Mouse (Mus musculus) hindbrain, postnatal 0 days (tissue): Measurements from ENCODE around the gene Ptrh1. TPM values are rescaled to one million over a fixed set of nuclear protein-coding genes. Genes with fewer than 3 reads are reported as not detected.
A peak's percentile ranks its signal among the peaks of the same experiment; 100 is the strongest.

Experiments
- ATAC-seq: fragments of 200-750 bp; cut with Nextera tagmentation; 2 replicates; pipeline ENCODE4 v1.8.0; 2017; ENCODE audit warnings: mild to moderate bottlenecking, moderate TSS enrichment, moderate library complexity
- DNase-seq: peaks from one replicate; pipeline ENCODE4 v3.0.0-alpha.2; 2015; ENCODE audit warnings: low spot score
- H3K27ac ChIP-seq: fragments of 300-500 bp; sonication (generic); 2 replicates; pipeline ENCODE4 v1.5.1; 2014; ENCODE audit warnings: mild to moderate bottlenecking
- H3K27me3 ChIP-seq: fragments of 300-500 bp; sonication (generic); 2 replicates; pipeline ENCODE4 v1.6.1; 2014; ENCODE audit warnings: low read length, mixed read lengths; ENCODE audit not compliant: insufficient read depth
- H3K36me3 ChIP-seq: fragments of 300-500 bp; sonication (generic); 2 replicates; pipeline ENCODE4 v1.6.1; 2014; ENCODE audit warnings: low read length, mixed read lengths; ENCODE audit not compliant: insufficient read depth
- H3K4me1 ChIP-seq: fragments of 300-500 bp; sonication (generic); 2 replicates; pipeline ENCODE4 v1.6.1; 2014; ENCODE audit warnings: antibody characterized with exemption, low read length, mixed read lengths; ENCODE audit not compliant: insufficient read depth
- H3K4me2 ChIP-seq: fragments of 300-500 bp; sonication (generic); 2 replicates; pipeline ENCODE4 v1.6.1; 2014; ENCODE audit warnings: low read depth, mild to moderate bottlenecking, low read length, moderate library complexity, mixed read lengths
- H3K4me3 ChIP-seq: fragments of 300-500 bp; sonication (generic); 2 replicates; pipeline ENCODE4 v1.5.1; 2014; ENCODE audit warnings: low read length
- H3K9ac ChIP-seq: fragments of 300-500 bp; sonication (generic); replicated peaks from 2 replicates; pipeline ENCODE4 v1.6.1; 2014; ENCODE audit warnings: mild to moderate bottlenecking, low read length, moderate library complexity, mixed read lengths
- H3K9me3 ChIP-seq: fragments of 300-500 bp; sonication (generic); 2 replicates; pipeline ENCODE4 v1.6.1; 2016; ENCODE audit warnings: low read length, mixed read lengths
- CTCF ChIP-seq: IDR thresholded peaks from 2 replicates; pipeline ENCODE4 v1.5.1; 2016; ENCODE audit warnings: antibody characterized with exemption, control low read depth, low read depth
- WGBS: fragments of 180-500 bp; shearing (Covaris S2); extraction: QIAGEN DNeasy Blood & Tissue Kit; methylation state at CpG from one replicate; pipeline ENCODE4 v1.1.7; 2014; 5-methylcytosine and 5-hydroxymethylcytosine counted together
- polyA plus RNA-seq: library from polyadenylated mRNA; unstranded; fragments of >200 nt; fragmentation: Nextera tagmentation; extraction: Ambion mirVana; gene quantifications from 2 replicates; pipeline ENCODE4 v1.2.1, GENCODE M21; 2015
- total RNA-seq: library from RNA; depleted of rRNA; stranded (reverse); fragments of >200 nt; gene quantifications from 2 replicates; pipeline ENCODE4 v1.2.3, GENCODE M21; 2014

Ptrh1 gene
- total and polyA plus RNA-seq, 2 experiments from 2014 or later = 2.9 to 4.4 TPM

- Histone ChIP-seq H3K27me3 (no peaks in the 10 kb centered on the region), H3K4me3 (peak overlapping the region; percentile 80), H3K9me3 (no peaks in the 10 kb centered on the region), H3K27ac (peak overlapping the region; percentile 92), H3K9ac (peak overlapping the region; percentile 94), H3K4me1 (peaks cover 19% of the 10 kb centered on the region; the same call in 1 of the 2 replicates), H3K4me2 (peak overlapping the region; percentile 74), H3K36me3 (peaks cover 15% of the 10 kb centered on the region)
- WGBS = 1% methylated on average over 56 of the region's 58 CpGs
- ATAC-seq (peak; percentile 63), DNase-seq (peak; percentile 78)
- no peak for TF ChIP-seq CTCF
These were observed 34.1 kb upstream of the Ptrh1 start for GRCm38 (mm10) chr2:32741273-32742172.

- H3K27me3 ChIP-seq = no peaks in the 10 kb centered on the region
- H3K9me3 ChIP-seq = no peaks in the 10 kb centered on the region
- 5% methylated on average over 18 of the region's 18 CpGs for WGBS
- peak; percentile 94 for DNase-seq
- TF ChIP-seq CTCF = no peak
- peak overlapping the region; percentile 92 for H3K27ac ChIP-seq
- peaks cover 19% of the 10 kb centered on the region; the same call in 1 of the 2 replicates for H3K4me1 ChIP-seq
- peak overlapping the region; percentile 94 for H3K9ac ChIP-seq
- H3K4me2 ChIP-seq = peak overlapping the region; percentile 74
- peak overlapping the region; percentile 80 for H3K4me3 ChIP-seq
- H3K36me3 ChIP-seq = peaks cover 22% of the 10 kb centered on the region
- peak; percentile 92 for ATAC-seq
These were observed 33.4 kb upstream of the Ptrh1 start for GRCm38 (mm10) chr2:32742173-32742531.

- Histone ChIP-seq H3K9me3 (no peaks in the 10 kb centered on the region), H3K4me2 (no peak overlapping the region), H3K4me1 (peaks cover 19% of the 10 kb centered on the region; the same call in 1 of the 2 replicates), H3K4me3 (no peak overlapping the region), H3K9ac (no peak overlapping the region), H3K27me3 (no peaks in the 10 kb centered on the region), H3K36me3 (peaks cover 35% of the 10 kb centered on the region), H3K27ac (no peak overlapping the region)
- WGBS = 62% methylated on average over 15 of the region's 15 CpGs
- no peak for DNase-seq
- ATAC-seq = no peak
- no peak for TF ChIP-seq CTCF
These were observed 31.2 kb upstream of the Ptrh1 start for GRCm38 (mm10) chr2:32744272-32744982.

DNA sequence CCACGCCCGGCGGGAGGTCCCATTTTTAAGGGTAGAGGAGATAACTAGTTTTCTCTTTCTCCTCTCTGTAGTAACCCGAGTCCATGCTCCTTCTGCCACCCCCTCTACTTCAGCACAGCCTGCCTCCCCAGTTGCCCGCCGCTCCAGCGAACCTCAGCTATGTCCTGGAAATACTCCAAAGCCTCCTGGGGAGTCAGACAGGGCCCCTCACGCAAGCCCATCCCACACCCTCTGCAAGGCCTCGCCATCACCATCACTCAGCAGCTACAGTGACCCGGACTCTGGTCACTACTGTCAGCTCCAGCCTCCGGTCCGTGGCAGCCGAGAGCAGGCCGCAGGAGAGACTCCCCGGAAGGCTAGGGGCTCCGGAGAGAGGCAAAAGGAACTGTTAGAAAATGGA is 26.5 kb upstream of the Ptrh1 start:
- H3K36me3 ChIP-seq = peaks cover 61% of the 10 kb centered on the region
- H3K9ac ChIP-seq = no peak overlapping the region
- 85% methylated on average over 16 of the region's 16 CpGs for WGBS
- H3K4me3 ChIP-seq = no peak overlapping the region
- no peaks in the 10 kb centered on the region for H3K9me3 ChIP-seq
- no peaks in the 10 kb centered on the region for H3K4me1 ChIP-seq
- DNase-seq (no peak), ATAC-seq (no peak)
- H3K27me3 ChIP-seq = no peaks in the 10 kb centered on the region
- no peak for TF ChIP-seq CTCF
- H3K27ac ChIP-seq = no peak overlapping the region
- H3K4me2 ChIP-seq = no peak overlapping the region

DNA sequence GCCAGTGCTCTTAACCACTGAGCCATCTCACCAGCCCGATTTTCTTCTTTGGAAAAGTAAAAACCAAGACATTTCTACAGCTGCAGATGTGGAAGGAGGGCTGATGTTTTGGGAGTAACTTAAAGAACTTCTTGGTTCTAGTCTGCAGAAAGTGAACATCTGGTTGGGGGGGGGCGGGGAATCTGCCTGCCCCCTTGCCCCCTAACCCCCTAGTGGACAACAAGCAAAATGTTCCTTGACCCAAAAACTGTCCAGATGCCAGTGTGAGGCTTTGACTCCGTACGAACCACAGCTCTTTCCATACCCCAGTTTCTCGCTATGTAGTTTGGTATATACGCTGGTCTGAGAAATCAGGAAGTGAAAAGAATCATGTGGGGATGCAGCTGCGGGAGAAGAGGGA is 25.4 kb upstream of the Ptrh1 start:
- H3K4me1 ChIP-seq = no peaks in the 10 kb centered on the region
- no peak for ATAC-seq
- no peak for DNase-seq
- H3K9me3 ChIP-seq = no peaks in the 10 kb centered on the region
- no peak overlapping the region for H3K9ac ChIP-seq
- H3K27me3 ChIP-seq = no peaks in the 10 kb centered on the region
- no peak overlapping the region for H3K27ac ChIP-seq
- peak; percentile 32 for TF ChIP-seq CTCF
- H3K4me3 ChIP-seq = no peak overlapping the region
- no peak overlapping the region for H3K4me2 ChIP-seq
- 69% methylated on average over 7 of the region's 7 CpGs for WGBS
- peaks cover 69% of the 10 kb centered on the region for H3K36me3 ChIP-seq

GRCm38 (mm10) chr2:32750887-32751664 is 24.5 kb upstream of the Ptrh1 start:
- no peaks in the 10 kb centered on the region for H3K4me1 ChIP-seq
- peaks cover 62% of the 10 kb centered on the region for H3K36me3 ChIP-seq
- no peak overlapping the region for H3K27ac ChIP-seq
- H3K9me3 ChIP-seq = no peaks in the 10 kb centered on the region
- H3K9ac ChIP-seq = no peak overlapping the region
- 13% methylated on average over 31 of the region's 31 CpGs for WGBS
- peak; percentile 68 for DNase-seq
- peak overlapping the region; percentile 9; the same call in 1 of the 2 replicates for H3K4me3 ChIP-seq
- TF ChIP-seq CTCF = peak; percentile 6; the same call in 1 of the 2 replicates
- H3K4me2 ChIP-seq = peak overlapping the region; percentile 48
- peak; percentile 74 for ATAC-seq
- no peaks in the 10 kb centered on the region for H3K27me3 ChIP-seq
